Mouse (Mus musculus) urinary bladder, postnatal 25 days (tissue): Measurements from ENCODE around the gene Eml1.

Source experiments
- DNase-seq: peaks from one replicate; pipeline ENCODE4 v3.0.0; 2022; ENCODE audit warnings: low spot score

The Eml1 gene

GRCm38 (mm10) chr12:108373611-108374010 is 2.9 kb downstream of the Eml1 start:
- no peak for DNase-seq

- DNase-seq = no peak
Measured at GRCm38 (mm10) chr12:108374689-108375088, 3.9 kb downstream of the Eml1 start.

- DNase-seq = no peak
Measured at GRCm38 (mm10) chr12:108378379-108379133, 7.8 kb downstream of the Eml1 start.

- DNase-seq = no peak
Measured at GRCm38 (mm10) chr12:108386476-108387232, 15.9 kb downstream of the Eml1 start.

GRCm38 (mm10) chr12:108389718-108390117 is 19.0 kb downstream of the Eml1 start:
- DNase-seq = no peak

- DNase-seq = no peak
Measured at GRCm38 (mm10) chr12:108392254-108393044, 21.7 kb downstream of the Eml1 start.

GRCm38 (mm10) chr12:108393082-108393481 is 22.3 kb downstream of the Eml1 start:
- no peak for DNase-seq

- peak; percentile 84 for DNase-seq
Measured at GRCm38 (mm10) chr12:108393637-108394036, 22.9 kb downstream of the Eml1 start.

- no peak for DNase-seq
Measured at GRCm38 (mm10) chr12:108394534-108395284, 24.0 kb downstream of the Eml1 start.

- DNase-seq = no peak
Measured at GRCm38 (mm10) chr12:108395285-108395660, 24.5 kb downstream of the Eml1 start.

GRCm38 (mm10) chr12:108396081-108396947 is 25.6 kb downstream of the Eml1 start:
- DNase-seq = no peak

- DNase-seq = no peak
Measured at GRCm38 (mm10) chr12:108398681-108399080, 27.9 kb downstream of the Eml1 start.

- DNase-seq = no peak
Measured at GRCm38 (mm10) chr12:108399191-108399590, 28.4 kb downstream of the Eml1 start.

- DNase-seq = no peak
Measured at GRCm38 (mm10) chr12:108400951-108401350, 30.2 kb downstream of the Eml1 start.

GRCm38 (mm10) chr12:108403957-108404356 is 33.2 kb downstream of the Eml1 start:
- peak; percentile 13 for DNase-seq

- DNase-seq = no peak
Measured at GRCm38 (mm10) chr12:108409100-108409499, 38.3 kb downstream of the Eml1 start.

- DNase-seq = no peak
Measured at GRCm38 (mm10) chr12:108410416-108411208, 39.9 kb downstream of the Eml1 start.

GRCm38 (mm10) chr12:108414932-108415331 is 44.2 kb downstream of the Eml1 start:
- DNase-seq = no peak

- DNase-seq = no peak
Measured at GRCm38 (mm10) chr12:108419570-108419969, 48.8 kb downstream of the Eml1 start.

- no peak for DNase-seq
Measured at GRCm38 (mm10) chr12:108421477-108421876, 50.7 kb downstream of the Eml1 start.
